Mouse (Mus musculus) liver, postnatal 0 days (tissue): Measurements from ENCODE around the gene Sash1.

Source experiments
- CTCF ChIP-seq: sonication (generic); IDR thresholded peaks from 2 replicates; pipeline ENCODE4 v1.5.1; 2016; ENCODE audit warnings: antibody characterized with exemption, low read depth
- EP300 ChIP-seq: IDR thresholded peaks from 2 replicates; pipeline ENCODE4 v1.6.1; 2016; ENCODE audit warnings: antibody characterized with exemption, low read depth, mild to moderate bottlenecking

DNA sequence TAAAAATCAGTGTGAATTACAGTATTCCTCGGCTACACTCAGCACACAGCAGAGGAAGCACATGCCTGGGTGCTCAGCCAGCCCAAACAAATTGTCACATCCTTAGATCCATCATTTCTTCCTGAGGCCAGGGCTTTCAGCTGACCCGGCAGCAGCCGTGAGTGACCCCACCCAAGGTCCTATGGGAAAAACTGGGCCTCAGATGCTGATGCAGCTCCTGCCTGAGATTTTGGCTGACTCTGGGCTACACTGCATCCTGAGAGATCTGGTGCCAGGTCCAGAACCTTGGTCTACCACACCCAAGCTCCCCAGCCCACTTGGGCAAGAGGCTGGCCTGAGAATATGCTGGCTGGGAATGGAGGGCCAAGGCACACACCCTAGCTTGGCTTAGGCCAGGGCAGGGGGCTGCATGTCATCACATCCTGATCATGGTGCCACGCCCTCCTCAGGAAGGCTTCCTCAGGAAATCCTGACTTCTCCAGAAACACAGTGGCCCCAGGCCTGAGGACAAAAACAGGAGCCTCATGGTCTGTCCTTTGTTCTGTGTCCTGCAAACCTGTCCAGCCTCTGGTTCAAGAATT is 19.7 kb downstream of the Sash1 start:
- TF ChIP-seq CTCF = no peak
- 0 out of 2 replicates have a peak, but pooled peaks have one; percentile 43 for TF ChIP-seq EP300
